Mouse (Mus musculus) cerebellum, adult 2 months (tissue): Measurements from ENCODE around the gene Scel.

Experiments used
- CTCF ChIP-seq: fragments of 200-500 bp; IDR thresholded peaks from 2 replicates; pipeline ENCODE4 v1.5.1; 2011; ENCODE audit warnings: low read depth, mild to moderate bottlenecking, control low read depth, low read length, moderate library complexity, borderline replicate concordance; ENCODE audit not compliant: insufficient read depth
- POLR2A ChIP-seq: fragments of 200-500 bp; IDR thresholded peaks from 2 replicates; pipeline ENCODE4 v1.6.1; 2011; ENCODE audit warnings: low read length, control low read depth, borderline replicate concordance; ENCODE audit not compliant: insufficient read depth

GRCm38 (mm10) chr14:103629639-103630364 is 116.7 kb downstream of the Scel start:
- TF ChIP-seq POLR2A (no peak), CTCF (no peak)
